Mouse (Mus musculus) liver, embryonic 15.5 days (tissue): ENCODE data around the gene Sec1. TPM values are rescaled to one million over a fixed set of nuclear protein-coding genes. Genes with fewer than 3 reads are reported as not detected.
"Not testable (repeated sequence)": the region's sequence is repeated elsewhere in the genome, so short reads cannot be mapped to it uniquely, and the experiment has no call there.

Experiments used
- ATAC-seq: fragments of 200-750 bp; cut with Nextera tagmentation; 2 replicates; pipeline ENCODE4 v1.8.0; 2017; ENCODE audit warnings: moderate number of reproducible peaks, mild to moderate bottlenecking, moderate library complexity; ENCODE audit not compliant: insufficient read depth
- H3K27ac ChIP-seq: fragments of 300-500 bp; sonication (generic); replicated peaks from 2 replicates; pipeline ENCODE4 v1.5.1; 2015; ENCODE audit warnings: mild to moderate bottlenecking, inconsistent platforms
- H3K27me3 ChIP-seq: fragments of 300-500 bp; sonication (generic); 2 replicates; pipeline ENCODE4 v1.6.1; 2015; ENCODE audit warnings: mild to moderate bottlenecking, inconsistent platforms
- H3K36me3 ChIP-seq: fragments of 300-500 bp; sonication (generic); replicated peaks from 2 replicates; pipeline ENCODE4 v1.6.1; 2015; ENCODE audit warnings: moderate library complexity, mild to moderate bottlenecking, inconsistent platforms
- H3K4me1 ChIP-seq: fragments of 300-500 bp; sonication (generic); replicated peaks from 2 replicates; pipeline ENCODE4 v1.6.1; 2015; ENCODE audit warnings: inconsistent platforms
- H3K4me2 ChIP-seq: fragments of 300-500 bp; sonication (generic); 2 replicates; pipeline ENCODE4 v1.6.1; 2015; ENCODE audit warnings: moderate library complexity, mild to moderate bottlenecking, inconsistent platforms
- H3K4me3 ChIP-seq: fragments of 300-500 bp; sonication (generic); replicated peaks from 2 replicates; pipeline ENCODE4 v1.5.1; 2015; ENCODE audit warnings: mild to moderate bottlenecking, inconsistent platforms
- H3K9ac ChIP-seq: fragments of 300-500 bp; sonication (generic); 2 replicates; pipeline ENCODE4 v1.6.1; 2015; ENCODE audit warnings: moderate library complexity, mild to moderate bottlenecking, inconsistent platforms
- H3K9me3 ChIP-seq: fragments of 300-500 bp; sonication (generic); replicated peaks from 2 replicates; pipeline ENCODE4 v1.6.1; 2016; ENCODE audit warnings: inconsistent platforms
- WGBS: fragments of 180-500 bp; shearing (Covaris S2); methylation state at CpG from one replicate; pipeline ENCODE4 v1.1.7; 2015; ENCODE audit warnings: mixed read lengths; ENCODE audit not compliant: insufficient replicate concordance; 5-methylcytosine and 5-hydroxymethylcytosine counted together
- polyA plus RNA-seq: library from polyadenylated mRNA; unstranded; fragments of >200 nt; fragmentation: Nextera tagmentation; extraction: Ambion mirVana; gene quantifications from 2 replicates; pipeline ENCODE4 v1.2.1, GENCODE M21; 2015

The Sec1 gene
- polyA plus RNA-seq, 1 experiment from 2014 or later, result 0.06 TPM

GRCm38 (mm10) chr7:45667761-45668160, 26.4 kb downstream of the Sec1 start:
- H3K9me3 ChIP-seq, result no peaks in the 10 kb centered on the region
- H3K27me3 ChIP-seq, result no peaks in the 10 kb centered on the region
- 86% methylated on average over 14 of the region's 14 CpGs for WGBS
- no peaks in the 10 kb centered on the region for H3K36me3 ChIP-seq
- no peak overlapping the region for H3K27ac ChIP-seq
- no peak overlapping the region for H3K4me2 ChIP-seq
- H3K9ac ChIP-seq, result no peak overlapping the region
- ATAC-seq, result no peak
- H3K4me1 ChIP-seq, result no peaks in the 10 kb centered on the region
- no peak overlapping the region for H3K4me3 ChIP-seq

- Histone ChIP-seq H3K36me3 (no peaks in the 10 kb centered on the region), H3K9me3 (no peaks in the 10 kb centered on the region), H3K4me1 (no peaks in the 10 kb centered on the region), H3K4me2 (no peak within 1 kb of the TSS), H3K27me3 (no peaks in the 10 kb centered on the region), H3K27ac (no peak within 1 kb of the TSS), H3K4me3 (no peak within 1 kb of the TSS), H3K9ac (no peak within 1 kb of the TSS)
- 63% methylated on average over 7 of the region's 7 CpGs for WGBS
- ATAC-seq, result no peak
Observed at GRCm38 (mm10) chr7:45666161-45666560, 28.0 kb downstream of the Sec1 start, which contains the start of gene Fut2. Gene Fut2 (minus strand): TSS chr7:45666394.

GRCm38 (mm10) chr7:45665303-45666138, 28.7 kb downstream of the Sec1 start:
- H3K4me1 ChIP-seq, result no peaks in the 10 kb centered on the region
- WGBS, result 45% methylated on average over 13 of the region's 13 CpGs
- H3K36me3 ChIP-seq, result no peaks in the 10 kb centered on the region
- H3K4me2 ChIP-seq, result no peak overlapping the region
- ATAC-seq, result no peak
- no peak overlapping the region for H3K4me3 ChIP-seq
- H3K27me3 ChIP-seq, result no peaks in the 10 kb centered on the region
- H3K9me3 ChIP-seq, result no peaks in the 10 kb centered on the region
- H3K9ac ChIP-seq, result no peak overlapping the region
- no peak overlapping the region for H3K27ac ChIP-seq

- ATAC-seq, result not testable (repeated sequence)
- WGBS, result 71% methylated on average over 6 of the region's 6 CpGs
Observed at GRCm38 (mm10) chr7:45661702-45662101, 32.5 kb downstream of the Sec1 start.

GRCm38 (mm10) chr7:45660746-45661478, 33.3 kb downstream of the Sec1 start:
- Histone ChIP-seq H3K9ac (no peak overlapping the region), H3K4me3 (no peak overlapping the region), H3K4me2 (no peak overlapping the region), H3K9me3 (no peaks in the 10 kb centered on the region), H3K4me1 (no peaks in the 10 kb centered on the region), H3K27me3 (no peaks in the 10 kb centered on the region), H3K36me3 (no peaks in the 10 kb centered on the region), H3K27ac (no peak overlapping the region)
- ATAC-seq, result no peak
- WGBS, result 50% methylated on average over 11 of the region's 11 CpGs

More at GRCm38 (mm10) chr7:45661702-45662101, 32.5 kb downstream of the Sec1 start:
- not testable (repeated sequence) for H3K4me2 ChIP-seq, H3K9ac ChIP-seq, H3K9me3 ChIP-seq, H3K27ac ChIP-seq, H3K36me3 ChIP-seq, H3K4me1 ChIP-seq, H3K27me3 ChIP-seq, H3K4me3 ChIP-seq

- no peak for ATAC-seq
- 36% methylated on average over 17 of the region's 17 CpGs for WGBS
- Histone ChIP-seq H3K9ac (no peak overlapping the region), H3K4me1 (no peaks in the 10 kb centered on the region), H3K27me3 (no peaks in the 10 kb centered on the region), H3K4me3 (no peak overlapping the region), H3K27ac (no peak overlapping the region), H3K36me3 (no peaks in the 10 kb centered on the region), H3K9me3 (no peaks in the 10 kb centered on the region), H3K4me2 (peak overlapping the region; percentile 44)
Observed at GRCm38 (mm10) chr7:45654424-45655047, 39.7 kb downstream of the Sec1 start.

GRCm38 (mm10) chr7:45650484-45650883, 43.7 kb downstream of the Sec1 start:
- not testable (repeated sequence) for ATAC-seq, H3K27ac ChIP-seq, H3K4me2 ChIP-seq, H3K27me3 ChIP-seq, H3K36me3 ChIP-seq, H3K9me3 ChIP-seq, H3K9ac ChIP-seq, H3K4me1 ChIP-seq, H3K4me3 ChIP-seq
- WGBS, result 76% methylated on average over 20 of the region's 20 CpGs

GRCm38 (mm10) chr7:45649351-45649750, 44.9 kb downstream of the Sec1 start:
- H3K9ac ChIP-seq, result no peak overlapping the region
- no peak overlapping the region for H3K27ac ChIP-seq
- H3K4me1 ChIP-seq, result no peaks in the 10 kb centered on the region
- 60% methylated on average over 8 of the region's 8 CpGs for WGBS
- ATAC-seq, result no peak
- peaks cover 13% of the 10 kb centered on the region for H3K27me3 ChIP-seq
- H3K4me2 ChIP-seq, result no peak overlapping the region
- no peak overlapping the region for H3K4me3 ChIP-seq
- H3K9me3 ChIP-seq, result no peaks in the 10 kb centered on the region
- no peaks in the 10 kb centered on the region for H3K36me3 ChIP-seq

- Histone ChIP-seq H3K4me1 (peaks cover 16% of the 10 kb centered on the region), H3K36me3 (no peaks in the 10 kb centered on the region), H3K9me3 (no peaks in the 10 kb centered on the region), H3K4me2 (no peak overlapping the region), H3K9ac (no peak overlapping the region), H3K4me3 (no peak overlapping the region), H3K27ac (no peak overlapping the region), H3K27me3 (peaks cover 26% of the 10 kb centered on the region)
- 66% methylated on average over 4 of the region's 4 CpGs for WGBS
- ATAC-seq, result no peak
Observed at GRCm38 (mm10) chr7:45646671-45647070, 47.5 kb downstream of the Sec1 start.

GRCm38 (mm10) chr7:45645591-45645971, 48.6 kb downstream of the Sec1 start:
- WGBS, result 65% methylated on average over 7 of the region's 7 CpGs
- Histone ChIP-seq H3K36me3 (no peaks in the 10 kb centered on the region), H3K4me1 (peaks cover 16% of the 10 kb centered on the region), H3K27me3 (peaks cover 28% of the 10 kb centered on the region), H3K4me2 (no peak overlapping the region), H3K9me3 (no peaks in the 10 kb centered on the region), H3K4me3 (no peak overlapping the region), H3K9ac (no peak overlapping the region), H3K27ac (no peak overlapping the region)
- ATAC-seq, result no peak
